Mouse (Mus musculus) hindbrain, embryonic 15.5 days (tissue): ENCODE data around the gene Fndc10. TPM values are rescaled to one million over a fixed set of nuclear protein-coding genes. Genes with fewer than 3 reads are reported as not detected.
"Not testable (repeated sequence)": the region's sequence is repeated elsewhere in the genome, so short reads cannot be mapped to it uniquely, and the experiment has no call there.

Source experiments
- ATAC-seq: fragments of 200-750 bp; cut with Nextera tagmentation; 2 replicates; pipeline ENCODE4 v1.8.0; 2017; ENCODE audit warnings: low read depth, moderate number of reproducible peaks, moderate TSS enrichment; ENCODE audit not compliant: low FRiP score
- H3K27ac ChIP-seq: fragments of 300-500 bp; sonication (generic); replicated peaks from 2 replicates; pipeline ENCODE4 v1.5.1; 2015; ENCODE audit warnings: mild to moderate bottlenecking, inconsistent platforms
- H3K27me3 ChIP-seq: fragments of 300-500 bp; sonication (generic); 2 replicates; pipeline ENCODE4 v1.6.1; 2015; ENCODE audit warnings: control low read depth, inconsistent platforms
- H3K36me3 ChIP-seq: fragments of 300-500 bp; sonication (generic); 2 replicates; pipeline ENCODE4 v1.6.1; 2015; ENCODE audit warnings: control low read depth, inconsistent platforms
- H3K4me1 ChIP-seq: fragments of 300-500 bp; sonication (generic); replicated peaks from 2 replicates; pipeline ENCODE4 v1.6.1; 2015; ENCODE audit warnings: control low read depth, inconsistent platforms
- H3K4me2 ChIP-seq: fragments of 300-500 bp; sonication (generic); 2 replicates; pipeline ENCODE4 v1.6.1; 2015; ENCODE audit warnings: moderate library complexity, mild to moderate bottlenecking, inconsistent platforms
- H3K4me3 ChIP-seq: fragments of 300-500 bp; sonication (generic); 2 replicates; pipeline ENCODE4 v1.5.1; 2015; ENCODE audit warnings: mild to moderate bottlenecking, inconsistent platforms
- H3K9ac ChIP-seq: fragments of 300-500 bp; sonication (generic); 2 replicates; pipeline ENCODE4 v1.6.1; 2015; ENCODE audit warnings: inconsistent platforms
- H3K9me3 ChIP-seq: fragments of 300-500 bp; sonication (generic); 2 replicates; pipeline ENCODE4 v1.6.1; 2016; ENCODE audit warnings: control low read depth, inconsistent platforms
- WGBS: fragments of 180-500 bp; shearing (Covaris S2); methylation state at CpG from one replicate; pipeline ENCODE4 v1.1.7; 2015; 5-methylcytosine and 5-hydroxymethylcytosine counted together
- polyA plus RNA-seq: library from polyadenylated mRNA; unstranded; fragments of >200 nt; fragmentation: Nextera tagmentation; extraction: Ambion mirVana; gene quantifications from 2 replicates; pipeline ENCODE4 v1.2.1, GENCODE M21; 2015

The Fndc10 gene
- polyA plus RNA-seq, result 17.2 and 20.6 TPM in 2 replicates

DNA sequence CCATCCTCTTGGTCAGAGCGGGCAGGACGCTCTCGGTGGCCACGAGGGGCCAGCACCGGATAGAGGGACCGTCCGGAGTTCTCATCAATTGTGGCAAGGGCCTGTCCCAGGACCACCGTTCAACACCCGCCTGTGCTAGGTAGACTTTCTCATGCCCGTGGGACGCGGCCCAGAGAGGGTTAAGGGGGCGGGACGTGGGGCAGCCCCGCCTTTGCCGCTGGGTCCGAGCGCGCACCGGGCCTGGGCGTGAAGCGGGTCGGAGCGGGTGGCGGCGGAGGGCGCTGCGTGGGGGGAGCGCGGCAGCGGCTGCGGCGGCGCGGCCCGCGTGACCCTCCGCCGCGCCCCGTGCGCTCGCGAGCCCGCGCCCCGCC, at the start of gene Fndc10:
Gene Fndc10, plus strand, starts transcription at position 232 of the 371 bp plus-strand sequence.
- Histone ChIP-seq H3K4me3 (peak within 1 kb of the TSS; percentile 79), H3K27me3 (no peaks in the 10 kb centered on the region), H3K4me1 (peaks cover 32% of the 10 kb centered on the region), H3K27ac (peak within 1 kb of the TSS; percentile 99), H3K9ac (peak within 1 kb of the TSS; percentile 87), H3K36me3 (no peaks in the 10 kb centered on the region), H3K4me2 (peak within 1 kb of the TSS; percentile 96), H3K9me3 (no peaks in the 10 kb centered on the region)
- under 1% methylated on average over 28 of the region's 47 CpGs for WGBS
- ATAC-seq, result peak; percentile 86

DNA sequence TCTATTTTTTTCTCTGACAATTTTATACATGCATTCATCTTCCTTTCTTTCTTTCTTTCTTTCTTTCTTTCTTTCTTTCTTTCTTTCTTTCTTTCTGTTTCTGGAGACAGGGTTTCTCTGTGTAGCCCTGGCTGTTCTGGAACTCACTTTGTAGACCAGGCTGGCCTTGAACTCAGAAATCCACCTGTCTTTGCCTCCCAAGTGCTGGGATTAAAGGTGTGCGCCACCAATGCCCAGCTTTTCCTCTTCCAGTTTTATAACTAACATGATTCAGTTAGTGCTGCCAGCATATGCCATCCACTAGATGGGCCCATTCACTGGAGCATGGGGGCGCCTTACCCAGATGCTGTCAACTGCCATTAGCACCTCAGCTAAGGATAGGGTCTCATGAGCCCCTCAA, 48.8 kb upstream of the Fndc10 start, which contains the start of gene Gm10563:
Gene Gm10563, minus strand, starts transcription at position 101 of the 400 bp plus-strand sequence.
- H3K9me3 ChIP-seq, ATAC-seq, H3K27ac ChIP-seq, H3K27me3 ChIP-seq, H3K9ac ChIP-seq, H3K4me1 ChIP-seq, H3K4me3 ChIP-seq, H3K4me2 ChIP-seq: not testable (repeated sequence)
- WGBS, result 94% methylated on average over 2 of the region's 2 CpGs
- H3K36me3 ChIP-seq, result peaks cover 81% of the 10 kb centered on the region

- H3K4me2 ChIP-seq, result no peak overlapping the region
- H3K9me3 ChIP-seq, result no peaks in the 10 kb centered on the region
- no peak for ATAC-seq
- H3K27ac ChIP-seq, result no peak overlapping the region
- H3K4me1 ChIP-seq, result no peaks in the 10 kb centered on the region
- H3K9ac ChIP-seq, result no peak overlapping the region
- H3K36me3 ChIP-seq, result peaks cover 81% of the 10 kb centered on the region
- no peak overlapping the region for H3K4me3 ChIP-seq
- 94% methylated on average over 5 of the region's 5 CpGs for WGBS
- H3K27me3 ChIP-seq, result peaks cover 2% of the 10 kb centered on the region
These were observed 48.4 kb upstream of the Fndc10 start for GRCm38 (mm10) chr4:155645721-155646120.

DNA sequence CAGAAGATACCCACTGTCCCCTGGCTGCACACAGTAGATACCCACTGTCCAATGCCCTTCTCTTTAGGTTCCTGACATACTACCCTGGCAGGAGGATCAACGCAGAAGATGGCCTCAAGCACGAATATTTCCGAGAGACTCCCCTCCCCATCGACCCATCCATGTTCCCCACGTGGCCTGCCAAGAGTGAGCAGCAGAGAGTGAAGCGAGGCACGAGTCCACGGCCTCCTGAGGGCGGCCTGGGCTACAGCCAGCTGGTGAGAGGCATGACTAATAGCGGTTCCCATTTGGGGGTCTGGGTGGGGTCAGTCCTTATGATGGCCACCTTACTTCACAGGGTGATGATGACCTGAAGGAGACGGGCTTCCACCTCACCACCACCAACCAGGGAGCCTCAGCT, 44.8 kb upstream of the Fndc10 start:
- peaks cover 57% of the 10 kb centered on the region for H3K36me3 ChIP-seq

GRCm38 (mm10) chr4:155651553-155652269, 42.4 kb upstream of the Fndc10 start:
- Histone ChIP-seq H3K4me1 (peaks cover 32% of the 10 kb centered on the region), H3K4me3 (no peak overlapping the region), H3K9me3 (no peaks in the 10 kb centered on the region), H3K9ac (no peak overlapping the region), H3K27ac (no peak overlapping the region), H3K4me2 (no peak overlapping the region), H3K36me3 (peaks cover 57% of the 10 kb centered on the region), H3K27me3 (peaks cover 58% of the 10 kb centered on the region)
- WGBS, result 71% methylated on average over 15 of the region's 15 CpGs
- no peak for ATAC-seq

More for the DNA sequence above, 44.8 kb upstream of the Fndc10 start:
- H3K27ac ChIP-seq, result no peak overlapping the region
- H3K4me2 ChIP-seq, result no peak overlapping the region
- peaks cover 35% of the 10 kb centered on the region for H3K27me3 ChIP-seq
- H3K9ac ChIP-seq, result no peak overlapping the region
- no peak for ATAC-seq
- no peaks in the 10 kb centered on the region for H3K9me3 ChIP-seq
- WGBS, result 93% methylated on average over 11 of the region's 11 CpGs
- peaks cover 20% of the 10 kb centered on the region for H3K4me1 ChIP-seq
- no peak overlapping the region for H3K4me3 ChIP-seq

DNA sequence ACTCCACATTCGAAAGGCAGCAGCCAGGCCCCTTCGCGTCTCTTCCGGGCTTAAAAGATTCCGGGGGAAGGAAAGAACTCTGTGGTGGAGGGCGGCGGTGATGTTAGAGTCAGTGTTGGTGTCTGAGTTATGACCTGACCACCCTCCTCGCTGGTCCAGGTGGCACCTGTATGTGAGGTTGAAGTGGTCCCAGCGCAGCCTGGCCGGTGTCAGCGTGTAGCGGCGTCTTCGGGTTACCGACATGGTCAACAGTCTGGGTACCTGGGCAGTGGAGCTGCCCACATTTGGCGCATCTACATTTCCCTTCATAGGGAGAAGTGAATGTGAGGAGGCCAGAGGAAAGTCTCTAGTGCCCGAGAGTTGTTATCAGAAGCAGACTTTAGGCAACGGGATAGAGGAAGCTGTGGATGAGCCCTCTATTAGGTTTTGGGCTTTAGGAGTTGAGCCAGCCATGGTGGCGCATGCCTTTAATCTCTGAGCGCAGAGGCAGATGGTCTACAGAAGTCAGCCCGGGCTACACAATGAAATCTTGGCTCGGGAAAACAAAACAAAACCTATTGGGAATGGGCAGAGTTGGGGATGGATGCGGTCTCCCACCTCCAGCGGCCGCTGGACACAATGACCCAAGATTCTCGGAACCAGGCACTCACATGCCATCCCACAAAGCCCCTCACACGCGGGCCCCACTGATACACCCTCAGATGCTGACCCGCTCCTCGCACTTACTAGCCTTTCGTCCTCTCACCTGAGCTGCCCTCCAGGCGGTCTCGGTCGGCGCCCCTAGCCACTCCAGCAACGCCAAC, 41.7 kb upstream of the Fndc10 start:
- no peaks in the 10 kb centered on the region for H3K9me3 ChIP-seq
- no peak overlapping the region for H3K27ac ChIP-seq
- WGBS, result 23% methylated on average over 36 of the region's 36 CpGs
- H3K9ac ChIP-seq, result peak overlapping the region; percentile 32
- H3K4me2 ChIP-seq, result peak overlapping the region; percentile 71
- peaks cover 60% of the 10 kb centered on the region for H3K36me3 ChIP-seq
- H3K4me1 ChIP-seq, result peaks cover 32% of the 10 kb centered on the region
- H3K4me3 ChIP-seq, result peak overlapping the region; percentile 34
- peaks cover 64% of the 10 kb centered on the region for H3K27me3 ChIP-seq
- ATAC-seq, result 0 out of 2 replicates have a peak, but pooled peaks have one; percentile 5

- ATAC-seq, result 0 out of 2 replicates have a peak, but pooled peaks have one; percentile 16
- Histone ChIP-seq H3K9me3 (no peaks in the 10 kb centered on the region), H3K27me3 (peaks cover 64% of the 10 kb centered on the region), H3K4me2 (peak within 1 kb of the TSS; percentile 71), H3K27ac (no peak within 1 kb of the TSS), H3K9ac (peak within 1 kb of the TSS; percentile 32), H3K4me3 (peak within 1 kb of the TSS; percentile 34), H3K4me1 (peaks cover 32% of the 10 kb centered on the region), H3K36me3 (peaks cover 55% of the 10 kb centered on the region)
- WGBS, result under 1% methylated on average over 33 of the region's 33 CpGs
These were observed 41.1 kb upstream of the Fndc10 start, which contains the start of gene Mmp23 for GRCm38 (mm10) chr4:155653086-155653450. TSS of gene Mmp23 (minus strand) at chr4:155653384.

- peak overlapping the region; percentile 34 for H3K4me3 ChIP-seq
- H3K27ac ChIP-seq, result no peak overlapping the region
- no peaks in the 10 kb centered on the region for H3K9me3 ChIP-seq
- H3K27me3 ChIP-seq, result peaks cover 64% of the 10 kb centered on the region
- H3K36me3 ChIP-seq, result peaks cover 53% of the 10 kb centered on the region
- peaks cover 32% of the 10 kb centered on the region for H3K4me1 ChIP-seq
- peak overlapping the region; percentile 71 for H3K4me2 ChIP-seq
- peak overlapping the region; percentile 32 for H3K9ac ChIP-seq
- ATAC-seq, result no peak
- 3% methylated on average over 31 of the region's 31 CpGs for WGBS
These were observed 40.5 kb upstream of the Fndc10 start for GRCm38 (mm10) chr4:155653451-155654182.

GRCm38 (mm10) chr4:155654183-155654455, 40.0 kb upstream of the Fndc10 start:
- ATAC-seq, result no peak
- 1% methylated on average over 6 of the region's 6 CpGs for WGBS
- Histone ChIP-seq H3K9ac (no peak overlapping the region), H3K27ac (no peak overlapping the region), H3K36me3 (peaks cover 50% of the 10 kb centered on the region), H3K27me3 (peaks cover 64% of the 10 kb centered on the region), H3K4me1 (peaks cover 32% of the 10 kb centered on the region), H3K9me3 (no peaks in the 10 kb centered on the region), H3K4me2 (peak overlapping the region; percentile 71), H3K4me3 (no peak overlapping the region)

GRCm38 (mm10) chr4:155654456-155655298, 39.5 kb upstream of the Fndc10 start:
- Histone ChIP-seq H3K27me3 (peaks cover 64% of the 10 kb centered on the region), H3K4me1 (peaks cover 32% of the 10 kb centered on the region), H3K4me2 (peak overlapping the region; percentile 71), H3K27ac (no peak overlapping the region), H3K9ac (no peak overlapping the region), H3K36me3 (peaks cover 47% of the 10 kb centered on the region), H3K9me3 (no peaks in the 10 kb centered on the region), H3K4me3 (peak overlapping the region; percentile 27)
- 5% methylated on average over 52 of the region's 52 CpGs for WGBS
- peak; percentile 43 for ATAC-seq

DNA sequence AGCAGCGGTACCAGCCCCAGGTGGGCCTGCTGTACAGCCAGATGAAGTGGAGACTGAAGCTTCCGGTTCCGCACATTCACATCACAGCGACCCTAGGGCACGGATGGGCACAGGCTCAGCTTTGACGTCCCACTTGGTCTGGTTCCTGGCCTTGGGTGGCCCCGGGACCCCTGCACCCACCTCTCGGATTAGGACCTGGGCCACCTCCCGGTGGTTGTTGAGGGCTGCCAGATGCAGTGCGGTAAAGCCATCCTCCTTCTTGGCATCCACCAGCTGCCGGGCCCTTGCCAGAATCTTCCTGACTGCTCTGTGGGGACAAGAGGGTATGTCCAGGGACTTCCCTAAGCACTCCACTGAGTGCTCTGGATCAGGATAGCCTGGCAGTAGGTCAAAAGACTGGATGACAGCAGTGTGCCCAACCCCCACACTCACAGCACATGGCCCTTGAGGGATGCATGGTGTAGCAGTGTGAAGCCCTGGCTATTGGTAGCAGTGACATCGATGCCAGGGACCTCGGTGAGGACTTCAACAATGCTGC, 37.9 kb upstream of the Fndc10 start:
- Histone ChIP-seq H3K27ac (no peak overlapping the region), H3K4me3 (no peak overlapping the region), H3K4me1 (peaks cover 32% of the 10 kb centered on the region), H3K9me3 (no peaks in the 10 kb centered on the region), H3K27me3 (peaks cover 57% of the 10 kb centered on the region), H3K9ac (no peak overlapping the region), H3K36me3 (peaks cover 38% of the 10 kb centered on the region), H3K4me2 (no peak overlapping the region)
- WGBS, result 90% methylated on average over 13 of the region's 13 CpGs
- no peak for ATAC-seq
